Mouse (Mus musculus) limb, embryonic 11.5 days (tissue): ENCODE data around the gene Ndufs8. TPM values are rescaled to one million over a fixed set of nuclear protein-coding genes. Genes with fewer than 3 reads are reported as not detected.

Source experiments
- ATAC-seq: fragments of 200-750 bp; cut with Nextera tagmentation; 2 replicates; pipeline ENCODE4 v1.8.0; 2017; ENCODE audit warnings: low read depth; ENCODE audit not compliant: insufficient number of reproducible peaks, low FRiP score, low TSS enrichment
- DNase-seq: peaks from one replicate; pipeline ENCODE4 v3.0.0-alpha.2; 2015; ENCODE audit warnings: low spot score
- H3K27ac ChIP-seq: fragments of 300-500 bp; sonication (generic); replicated peaks from 2 replicates; pipeline ENCODE4 v1.5.1; 2014; ENCODE audit warnings: low read depth, mild to moderate bottlenecking, low read length
- H3K27me3 ChIP-seq: fragments of 300-500 bp; sonication (generic); 2 replicates; pipeline ENCODE4 v1.6.1; 2014; ENCODE audit warnings: mild to moderate bottlenecking, low read length, mixed read lengths; ENCODE audit not compliant: control insufficient read depth, insufficient read depth
- H3K36me3 ChIP-seq: fragments of 300-500 bp; sonication (generic); 2 replicates; pipeline ENCODE4 v1.6.1; 2014; ENCODE audit warnings: mild to moderate bottlenecking, low read length, moderate library complexity, mixed read lengths; ENCODE audit not compliant: control insufficient read depth, insufficient read depth
- H3K4me1 ChIP-seq: fragments of 300-500 bp; sonication (generic); 2 replicates; pipeline ENCODE4 v1.6.1; 2014; ENCODE audit warnings: low read length, mixed read lengths; ENCODE audit not compliant: control insufficient read depth, insufficient read depth
- H3K4me2 ChIP-seq: fragments of 300-500 bp; sonication (generic); 2 replicates; pipeline ENCODE4 v1.6.1; 2014; ENCODE audit warnings: low read depth, mild to moderate bottlenecking, moderate library complexity; ENCODE audit not compliant: severe bottlenecking
- H3K4me3 ChIP-seq: fragments of 300-500 bp; sonication (generic); 2 replicates; pipeline ENCODE4 v1.5.1; 2014; ENCODE audit warnings: low read depth, low read length
- H3K9ac ChIP-seq: fragments of 300-500 bp; sonication (generic); 2 replicates; pipeline ENCODE4 v1.6.1; 2014; ENCODE audit warnings: mild to moderate bottlenecking, low read length
- H3K9me3 ChIP-seq: fragments of 300-500 bp; sonication (generic); 2 replicates; pipeline ENCODE4 v1.6.1; 2016; ENCODE audit warnings: low read length; ENCODE audit not compliant: control insufficient read depth
- WGBS: fragments of 180-500 bp; shearing (Covaris S2); extraction: QIAGEN DNeasy Blood & Tissue Kit; methylation state at CpG from one replicate; pipeline ENCODE4 v1.1.7; 2014; 5-methylcytosine and 5-hydroxymethylcytosine counted together
- polyA plus RNA-seq: library from polyadenylated mRNA; unstranded; fragments of >200 nt; fragmentation: Nextera tagmentation; extraction: Ambion mirVana; gene quantifications from 2 replicates; pipeline ENCODE4 v1.2.1, GENCODE M21; 2014

The Ndufs8 gene
- polyA plus RNA-seq, 1 experiment from 2014 or later = 259 TPM

- DNase-seq (no peak), ATAC-seq (no peak)
- Histone ChIP-seq H3K4me2 (no peak overlapping the region), H3K4me1 (no peaks in the 10 kb centered on the region), H3K36me3 (peaks cover 11% of the 10 kb centered on the region), H3K9me3 (no peaks in the 10 kb centered on the region), H3K27ac (no peak overlapping the region), H3K27me3 (no peaks in the 10 kb centered on the region), H3K4me3 (no peak overlapping the region), H3K9ac (no peak overlapping the region)
- WGBS = 32% methylated on average over 3 of the region's 3 CpGs
Observed at GRCm38 (mm10) chr19:3895171-3895631, 17.4 kb downstream of the Ndufs8 start.

- Histone ChIP-seq H3K4me3 (no peak overlapping the region), H3K9ac (no peak overlapping the region), H3K27ac (no peak overlapping the region), H3K9me3 (no peaks in the 10 kb centered on the region), H3K4me1 (no peaks in the 10 kb centered on the region), H3K27me3 (no peaks in the 10 kb centered on the region), H3K36me3 (peaks cover 11% of the 10 kb centered on the region), H3K4me2 (no peak overlapping the region)
- ATAC-seq (no peak), DNase-seq (no peak)
- 83% methylated on average over 2 of the region's 2 CpGs for WGBS
Observed at GRCm38 (mm10) chr19:3894294-3894693, 18.3 kb downstream of the Ndufs8 start.

- H3K9me3 ChIP-seq = no peaks in the 10 kb centered on the region
- no peaks in the 10 kb centered on the region for H3K4me1 ChIP-seq
- WGBS = 88% methylated on average over 4 of the region's 4 CpGs
- H3K4me3 ChIP-seq = no peak overlapping the region
- H3K27ac ChIP-seq = no peak overlapping the region
- no peak overlapping the region for H3K9ac ChIP-seq
- no peak overlapping the region for H3K4me2 ChIP-seq
- H3K36me3 ChIP-seq = peaks cover 11% of the 10 kb centered on the region
- H3K27me3 ChIP-seq = no peaks in the 10 kb centered on the region
- ATAC-seq (no peak), DNase-seq (no peak)
Observed at GRCm38 (mm10) chr19:3893545-3894116, 18.9 kb downstream of the Ndufs8 start.

DNA sequence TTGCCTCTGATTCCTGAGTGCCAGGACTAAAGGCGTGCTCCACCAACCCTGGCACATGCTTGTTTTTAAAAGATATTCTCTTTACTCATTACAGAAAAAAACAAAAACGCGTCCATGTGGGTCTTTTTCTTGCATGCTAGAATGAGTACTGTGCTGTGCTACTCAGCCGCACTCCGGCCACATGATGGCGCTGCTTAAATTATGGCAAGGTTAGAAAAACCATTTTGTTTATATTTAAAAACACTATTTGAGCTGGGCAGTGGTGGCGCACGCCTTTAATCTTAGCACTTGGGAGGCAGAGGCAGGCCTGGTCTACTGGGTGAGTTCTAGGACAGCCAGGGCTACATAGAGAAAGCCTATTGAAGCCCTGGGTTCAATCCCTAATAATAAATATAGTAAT lies 22.4 kb downstream of the Ndufs8 start:
- no peak overlapping the region for H3K27ac ChIP-seq
- H3K36me3 ChIP-seq = peaks cover 11% of the 10 kb centered on the region
- ATAC-seq (no peak), DNase-seq (no peak)
- no peaks in the 10 kb centered on the region for H3K9me3 ChIP-seq
- H3K4me3 ChIP-seq = no peak overlapping the region
- H3K9ac ChIP-seq = no peak overlapping the region
- WGBS = 90% methylated on average over 8 of the region's 8 CpGs
- H3K27me3 ChIP-seq = no peaks in the 10 kb centered on the region
- H3K4me2 ChIP-seq = no peak overlapping the region
- H3K4me1 ChIP-seq = no peaks in the 10 kb centered on the region

DNA sequence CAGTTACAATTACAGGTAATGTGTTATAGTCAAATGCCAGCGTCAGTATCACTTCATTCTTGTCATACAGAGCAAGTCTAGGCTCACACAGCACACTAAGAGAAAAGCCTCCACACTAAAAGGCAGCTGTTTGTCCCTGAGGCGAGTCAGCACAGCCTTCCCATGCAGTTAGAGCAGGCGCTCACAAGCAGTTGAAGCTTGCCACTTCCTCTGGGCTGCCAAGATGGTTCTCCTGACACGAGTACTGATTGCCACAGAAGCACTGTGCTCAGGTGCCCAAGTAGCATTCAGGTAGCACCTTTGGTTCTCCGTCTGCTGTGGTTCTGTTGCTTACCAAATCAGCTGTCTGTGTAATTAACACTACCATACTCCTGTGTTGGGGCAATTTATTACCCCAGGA lies 23.5 kb downstream of the Ndufs8 start:
- Histone ChIP-seq H3K4me2 (no peak overlapping the region), H3K9ac (no peak overlapping the region), H3K9me3 (no peaks in the 10 kb centered on the region), H3K4me3 (no peak overlapping the region), H3K36me3 (peaks cover 8% of the 10 kb centered on the region), H3K27ac (no peak overlapping the region), H3K27me3 (no peaks in the 10 kb centered on the region), H3K4me1 (no peaks in the 10 kb centered on the region)
- ATAC-seq (no peak), DNase-seq (no peak)
- 86% methylated on average over 5 of the region's 5 CpGs for WGBS

GRCm38 (mm10) chr19:3884325-3884990 lies 28.1 kb downstream of the Ndufs8 start:
- DNase-seq = no peak
- H3K36me3 ChIP-seq = 0 out of 2 replicates have a peak, but pooled peaks cover 3% of the 10 kb centered on the region
- ATAC-seq = no peak
- no peaks in the 10 kb centered on the region for H3K9me3 ChIP-seq
- 85% methylated on average over 6 of the region's 6 CpGs for WGBS
- H3K4me3 ChIP-seq = no peak overlapping the region
- no peaks in the 10 kb centered on the region for H3K4me1 ChIP-seq
- H3K27me3 ChIP-seq = no peaks in the 10 kb centered on the region
- H3K4me2 ChIP-seq = no peak overlapping the region
- no peak overlapping the region for H3K27ac ChIP-seq
- H3K9ac ChIP-seq = no peak overlapping the region

DNA sequence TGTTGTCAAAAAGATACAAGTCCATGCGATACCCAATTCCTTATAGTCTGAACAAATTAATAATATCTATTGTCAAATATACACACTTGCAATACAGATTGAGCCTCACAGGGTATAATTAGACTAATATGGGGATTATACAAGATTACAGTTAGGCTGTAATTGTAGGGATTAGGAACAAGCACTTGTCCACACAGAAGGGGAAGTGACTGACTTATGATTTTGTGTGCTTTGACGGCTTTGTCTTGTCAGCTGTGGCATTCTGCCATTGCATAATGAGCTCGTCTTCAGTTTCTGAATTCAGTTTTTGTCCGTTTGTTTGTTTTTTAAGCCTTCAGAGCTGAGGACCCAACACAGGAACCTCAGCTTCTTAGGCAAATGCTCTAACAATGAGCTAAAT lies 30.4 kb downstream of the Ndufs8 start:
- no peaks in the 10 kb centered on the region for H3K4me1 ChIP-seq
- H3K4me3 ChIP-seq = no peak overlapping the region
- ATAC-seq (no peak), DNase-seq (no peak)
- H3K9me3 ChIP-seq = no peaks in the 10 kb centered on the region
- 93% methylated on average over 4 of the region's 4 CpGs for WGBS
- no peaks in the 10 kb centered on the region for H3K27me3 ChIP-seq
- H3K36me3 ChIP-seq = 0 out of 2 replicates have a peak, but pooled peaks cover 3% of the 10 kb centered on the region
- no peak overlapping the region for H3K4me2 ChIP-seq
- H3K27ac ChIP-seq = no peak overlapping the region
- no peak overlapping the region for H3K9ac ChIP-seq

DNA sequence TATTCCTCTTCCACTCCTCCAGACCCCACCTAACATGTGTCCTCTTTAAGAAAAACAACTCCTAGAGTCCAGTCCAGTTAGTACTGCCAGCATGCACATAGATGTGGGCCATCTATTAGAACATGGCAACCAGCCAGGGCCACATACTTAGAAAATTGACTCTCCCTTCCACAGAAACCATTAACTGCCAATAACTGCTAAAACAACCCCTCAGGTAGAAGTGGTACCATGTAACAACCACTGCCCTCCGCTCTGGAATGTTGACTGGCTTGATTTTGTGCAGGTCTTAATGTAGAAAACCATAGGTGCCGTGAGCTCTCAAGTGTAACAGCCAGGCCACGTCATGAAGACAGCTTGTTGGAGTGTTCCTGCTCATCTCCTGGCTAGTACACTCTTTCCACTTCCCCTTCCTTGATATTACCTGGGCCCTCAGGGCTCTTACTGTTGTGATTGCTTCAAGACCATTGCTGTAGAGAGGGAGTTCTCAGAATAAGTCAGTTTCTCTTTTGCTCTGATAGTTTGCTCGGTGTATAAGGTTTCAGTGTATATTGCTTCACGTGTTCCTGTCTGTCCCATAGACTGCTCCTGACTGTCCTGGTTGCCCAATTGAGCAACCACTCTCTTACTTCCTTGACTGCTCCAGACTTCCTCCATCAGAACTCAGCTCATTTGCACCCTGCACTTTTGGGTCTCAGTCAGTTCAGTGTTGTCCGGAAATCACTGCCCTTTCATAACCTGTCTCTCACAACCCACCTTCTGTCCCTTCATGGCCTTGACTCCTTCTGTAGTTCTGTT lies 32.3 kb downstream of the Ndufs8 start:
- DNase-seq = no peak
- H3K27me3 ChIP-seq = no peaks in the 10 kb centered on the region
- WGBS = 91% methylated on average over 6 of the region's 6 CpGs
- no peak overlapping the region for H3K27ac ChIP-seq
- H3K9me3 ChIP-seq = no peaks in the 10 kb centered on the region
- no peak overlapping the region for H3K4me3 ChIP-seq
- H3K36me3 ChIP-seq = peaks cover 2% of the 10 kb centered on the region; the same call in 1 of the 2 replicates
- H3K9ac ChIP-seq = no peak overlapping the region
- ATAC-seq = no peak
- H3K4me2 ChIP-seq = no peak overlapping the region
- H3K4me1 ChIP-seq = 0 out of 2 replicates have a peak, but pooled peaks cover under 1% of the 10 kb centered on the region
